Mouse (Mus musculus) heart, adult 11 months (tissue): ENCODE measurements around the gene Gm8247.
A peak's percentile ranks its signal among the peaks of the same experiment; 100 is the strongest.
"Not testable (repeated sequence)": the region's sequence is repeated elsewhere in the genome, so short reads cannot be mapped to it uniquely, and the experiment has no call there.

ENCODE experiments used
- DNase-seq: peaks from one replicate; pipeline ENCODE4 v3.0.0; 2022

The Gm8247 gene

DNA sequence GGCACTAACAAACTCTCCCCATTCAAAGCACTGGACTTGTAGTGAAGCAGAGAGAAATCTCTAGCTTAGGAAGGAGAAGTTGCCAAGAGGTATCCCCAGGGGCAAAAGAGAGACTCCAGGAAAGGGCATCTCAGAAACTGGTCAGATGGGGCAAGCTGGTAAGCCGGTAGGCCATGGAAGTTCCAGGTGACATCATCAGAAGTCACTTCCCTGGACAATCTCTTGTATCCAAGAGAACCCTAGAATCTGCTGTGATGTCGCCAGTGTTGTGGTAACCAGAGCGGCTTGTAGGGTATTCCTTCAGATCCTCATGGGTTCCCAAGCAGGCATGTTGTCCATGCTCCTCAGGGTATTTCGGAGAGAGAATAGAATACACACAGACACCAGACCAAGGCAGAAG lies at the start of gene Gm8247:
Gm8247 (plus strand) TSS at position 301 of the 400 bp plus-strand sequence.
- not testable (repeated sequence) for DNase-seq

DNA sequence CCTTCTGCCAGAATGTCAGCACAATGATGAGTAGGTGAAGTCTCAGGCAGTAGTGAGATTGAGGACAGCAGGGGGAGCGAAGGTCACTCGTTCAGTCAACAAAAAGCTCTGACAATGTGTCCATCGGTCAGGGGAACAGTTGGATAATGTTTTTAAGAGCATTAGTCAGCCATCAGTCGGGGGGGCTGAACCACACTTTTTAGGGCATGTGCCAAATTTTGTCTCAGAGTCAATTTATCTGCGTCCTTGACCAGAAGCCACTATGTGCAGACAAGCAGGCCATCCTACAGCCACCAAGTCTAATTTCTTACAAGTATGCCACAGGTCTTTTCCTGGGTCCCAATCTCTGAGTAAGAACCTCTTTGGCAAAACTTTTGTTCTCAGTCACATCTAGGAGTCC lies 35.0 kb upstream of the Gm8247 start:
- DNase-seq = not testable (repeated sequence)

DNA sequence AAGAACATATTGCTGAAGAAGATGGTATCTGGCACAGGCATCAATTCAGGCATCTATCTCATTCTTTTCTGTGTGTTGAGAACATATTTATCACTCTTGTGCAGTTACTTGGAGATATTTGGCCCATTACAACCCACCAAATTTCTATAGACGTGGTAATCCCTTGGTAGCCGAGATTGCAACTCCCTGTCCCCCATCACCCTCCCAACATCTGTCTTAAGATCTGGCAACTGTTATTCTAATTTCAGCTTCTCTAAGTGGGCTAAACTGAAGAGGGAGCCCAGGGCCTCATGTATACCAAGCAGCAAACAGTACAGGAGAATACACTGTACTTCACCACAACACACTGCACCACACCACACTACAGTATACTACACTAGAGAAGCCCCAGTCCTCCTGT lies 8.8 kb downstream of the Gm8247 start:
- DNase-seq = peak; percentile 86

DNA sequence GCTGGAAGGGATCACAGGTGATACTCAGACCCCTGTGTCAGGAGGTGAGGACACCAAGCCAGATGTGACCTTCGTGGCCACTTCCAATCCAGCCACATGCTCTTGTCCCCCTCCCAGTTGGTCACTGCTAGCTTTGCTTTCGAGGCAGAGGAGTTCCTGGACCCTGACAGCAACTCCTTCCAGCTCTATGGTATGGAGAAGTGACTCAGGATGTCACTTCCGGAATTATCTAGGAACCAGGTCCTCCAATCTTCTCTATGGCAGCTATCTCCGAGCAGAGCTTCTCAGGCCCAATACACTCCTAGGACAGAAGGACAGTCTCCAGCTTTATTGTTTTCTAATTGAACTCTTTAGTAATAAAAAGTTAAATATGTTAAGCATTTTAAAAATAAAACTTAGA lies 44.8 kb downstream of the Gm8247 start, which contains the start of gene Gm5624:
Gm5624 (minus strand) TSS at position 202 of the 400 bp plus-strand sequence.
- DNase-seq = not testable (repeated sequence)
